Comparison of ENCODE assay signal across 28 mouse cellular contexts in genomic region chr5:148923408-148923807, GRCm38 (mm10). TPM values are rescaled to one million over a fixed set of nuclear protein-coding genes. Genes with fewer than 3 reads are reported as not detected.
A peak's percentile ranks its signal among the peaks of the same experiment; 100 is the strongest.
DNase-seq lines count a peak whose midpoint lies in the region; ATAC-seq lines count a peak whose summit lies in the region.
"Had no signal": no experiment of that assay in that cellular context is flagged by ENCODE, and none has a peak within 500 bp of the region (broad histone marks: within the 10 kb centered on the region; RNA-seq: fewer than 3 reads in every experiment).

No protein-coding gene starts in this region.

- no peak for ATAC-seq in forebrain, embryonic 13.5 days
- ATAC-seq in forebrain, embryonic 11.5 days (replicated peaks; ENCODE audit: low FRiP score), result no peak
- no peak for ATAC-seq in kidney, embryonic 15.5 days (replicated peaks; ENCODE audit: low FRiP score)
- no peak for ATAC-seq in liver, embryonic 12.5 days
- ATAC-seq: activated CD4-positive, CD25-positive, alpha-beta regulatory T cell, adult 4 months; forebrain, embryonic 14.5 days; forebrain, postnatal 0 days; hindbrain, postnatal 0 days had no signal

- H3K4me2 ChIP-seq in forebrain, embryonic 13.5 days, result no peak overlapping the region
- no peak overlapping the region for H3K4me2 ChIP-seq in forebrain, embryonic 11.5 days (ENCODE audit: low read depth, low read length, severe bottlenecking)
- peak overlapping the region; percentile 30; the same call in 1 of the 2 replicates for H3K4me2 ChIP-seq in kidney, embryonic 15.5 days
- no peak overlapping the region for H3K4me2 ChIP-seq in liver, embryonic 12.5 days
- H3K4me2 ChIP-seq: embryonic facial prominence, embryonic 13.5 days; heart, embryonic 13.5 days; hindbrain, embryonic 14.5 days had no signal

- H3K27me3 ChIP-seq in forebrain, embryonic 13.5 days, result no peaks in the 10 kb centered on the region
- H3K27me3 ChIP-seq in forebrain, embryonic 11.5 days (ENCODE audit: control insufficient read depth, insufficient read depth, low read length), result no peaks in the 10 kb centered on the region
- H3K27me3 ChIP-seq in kidney, embryonic 15.5 days, result no peaks in the 10 kb centered on the region
- no peaks in the 10 kb centered on the region for H3K27me3 ChIP-seq in liver, embryonic 12.5 days (replicated peaks)
- H3K27me3 ChIP-seq: embryonic facial prominence, embryonic 13.5 days; heart, embryonic 13.5 days had no signal

- peaks cover 43% of the 10 kb centered on the region for H3K36me3 ChIP-seq in forebrain, embryonic 13.5 days (ENCODE audit: poor library complexity, severe bottlenecking)
- peaks cover 2% of the 10 kb centered on the region; the same call in 1 of the 2 replicates for H3K36me3 ChIP-seq in forebrain, embryonic 11.5 days (ENCODE audit: control insufficient read depth, insufficient read depth, low read length)
- H3K36me3 ChIP-seq in kidney, embryonic 15.5 days, result peaks cover 7% of the 10 kb centered on the region; the same call in 1 of the 2 replicates
- H3K36me3 ChIP-seq in liver, embryonic 12.5 days, result peaks cover 55% of the 10 kb centered on the region

- no peak overlapping the region for H3K4me3 ChIP-seq in forebrain, embryonic 13.5 days
- H3K4me3 ChIP-seq in forebrain, embryonic 11.5 days (ENCODE audit: low read depth, low read length), result no peak overlapping the region
- H3K4me3 ChIP-seq in kidney, embryonic 15.5 days (replicated peaks), result no peak overlapping the region
- no peak overlapping the region for H3K4me3 ChIP-seq in liver, embryonic 12.5 days
- H3K4me3 ChIP-seq: embryonic facial prominence, embryonic 10.5 days; embryonic facial prominence, embryonic 13.5 days; erythroblast, embryonic 14.5 days; heart, adult 2 months; heart, embryonic 10.5 days; heart, embryonic 13.5 days had no signal

- no peaks in the 10 kb centered on the region for H3K9me3 ChIP-seq in forebrain, embryonic 13.5 days (replicated peaks)
- no peaks in the 10 kb centered on the region for H3K9me3 ChIP-seq in forebrain, embryonic 11.5 days (ENCODE audit: control insufficient read depth, low read length)
- H3K9me3 ChIP-seq in kidney, embryonic 15.5 days (replicated peaks), result no peaks in the 10 kb centered on the region
- no peaks in the 10 kb centered on the region for H3K9me3 ChIP-seq in liver, embryonic 12.5 days (replicated peaks)
- H3K9me3 ChIP-seq: embryonic facial prominence, embryonic 10.5 days; embryonic facial prominence, embryonic 13.5 days; heart, embryonic 10.5 days; heart, embryonic 13.5 days had no signal

- 0 out of 2 replicates have a peak overlapping the region, but pooled peaks have one; percentile 5 for H3K9ac ChIP-seq in forebrain, embryonic 13.5 days
- no peak overlapping the region for H3K9ac ChIP-seq in forebrain, embryonic 11.5 days (ENCODE audit: low read length)
- no peak overlapping the region for H3K9ac ChIP-seq in kidney, embryonic 15.5 days
- H3K9ac ChIP-seq in liver, embryonic 12.5 days, result no peak overlapping the region
- H3K9ac ChIP-seq: embryonic facial prominence, embryonic 13.5 days; forebrain, postnatal 0 days; heart, embryonic 13.5 days; hindbrain, embryonic 14.5 days had no signal

- WGBS in forebrain, embryonic 13.5 days, result 77% methylated on average over 10 of the region's 10 CpGs
- 84% methylated on average over 10 of the region's 10 CpGs for WGBS in forebrain, embryonic 11.5 days
- WGBS in kidney, embryonic 15.5 days, result 26% methylated on average over 10 of the region's 10 CpGs
- WGBS in liver, embryonic 12.5 days (ENCODE audit: insufficient replicate concordance), result 79% methylated on average over 10 of the region's 10 CpGs

- H3K4me1 ChIP-seq in forebrain, embryonic 13.5 days, result peaks cover 20% of the 10 kb centered on the region
- no peaks in the 10 kb centered on the region; the same call in 1 of the 2 replicates for H3K4me1 ChIP-seq in forebrain, embryonic 11.5 days (replicated peaks; ENCODE audit: control insufficient read depth, insufficient read depth, low read length)
- H3K4me1 ChIP-seq in kidney, embryonic 15.5 days, result peaks cover 39% of the 10 kb centered on the region
- peaks cover 39% of the 10 kb centered on the region for H3K4me1 ChIP-seq in liver, embryonic 12.5 days
- H3K4me1 ChIP-seq: embryonic facial prominence, embryonic 13.5 days had no signal

- H3K27ac ChIP-seq in forebrain, embryonic 13.5 days, result peak overlapping the region; percentile 14; the same call in 1 of the 2 replicates
- H3K27ac ChIP-seq in forebrain, embryonic 11.5 days (ENCODE audit: low read depth, low read length), result no peak overlapping the region
- H3K27ac ChIP-seq in kidney, embryonic 15.5 days, result 0 out of 2 replicates have a peak overlapping the region, but pooled peaks have one; percentile 10
- H3K27ac ChIP-seq in liver, embryonic 12.5 days, result peak overlapping the region; percentile 18; the same call in 1 of the 2 replicates
- H3K27ac ChIP-seq: embryonic facial prominence, embryonic 10.5 days; embryonic facial prominence, embryonic 13.5 days; heart, adult 2 months; heart, embryonic 10.5 days; heart, embryonic 13.5 days; hindbrain, embryonic 14.5 days; hindbrain, postnatal 0 days had no signal

- no peak for DNase-seq in forebrain, embryonic 11.5 days (ENCODE audit: low spot score)
- DNase-seq in kidney, postnatal 25 days, result no peak
- DNase-seq in liver, result no peak
- DNase-seq: adrenal gland, adult 8-10 months; adrenal gland, postnatal 25 days; cerebellum, adult 11-12 months; cerebellum, adult 8-10 months; cerebellum, postnatal 10 days; cerebellum, postnatal 36 days; embryo, embryonic 11 days; forebrain, postnatal 0 days; gastrocnemius, postnatal 10 days; gastrocnemius, postnatal 36 days; heart, adult 2 months; heart, postnatal 14 days; heart, postnatal 4 days had no signal

RNA-seq across cellular contexts. Expression of gene Katnal1, which starts 5.7 kb away (rescaled TPM):
- polyA plus RNA-seq in forebrain, embryonic 13.5 days (2015; fragmentation: Nextera tagmentation; extraction: Ambion mirVana), result 31.6 and 38.5 TPM in 2 replicates
- polyA plus RNA-seq in forebrain, embryonic 11.5 days (2014; fragmentation: Nextera tagmentation; extraction: Ambion mirVana), result 34.0 and 37.0 TPM in 2 replicates
- 10.1 and 13.7 TPM in 2 replicates for polyA plus RNA-seq in kidney, embryonic 15.5 days (2015; fragmentation: Nextera tagmentation; extraction: Ambion mirVana)
- polyA plus RNA-seq in liver, embryonic 12.5 days (2016; fragmentation: Nextera tagmentation; extraction: Ambion mirVana), result 18.3 and 18.9 TPM in 2 replicates
